Mouse (Mus musculus) gastrocnemius, postnatal 14 days (tissue): ENCODE results near the gene Slc7a1. TPM values are rescaled to one million over a fixed set of nuclear protein-coding genes. Genes with fewer than 3 reads are reported as not detected.

Experiments
- DNase-seq: peaks from one replicate; pipeline ENCODE4 v3.0.0; 2021; ENCODE audit warnings: mixed read lengths
- intact Hi-C: fragments of 180-260 bp; cut with DNase I; formaldehyde crosslinking; loops from one replicate; pipeline ENCODE4 v1.15.1; 2025; ENCODE audit warnings: low total_unique reads
- total RNA-seq, 2 experiments: library from RNA; stranded (reverse); gene quantifications; 2 replicates each; pipeline ENCODE4 v1.2.3; 2021

Slc7a1 gene
- total RNA-seq, 2 experiments from 2014 or later = 4.4 to 7.1 TPM

DNA sequence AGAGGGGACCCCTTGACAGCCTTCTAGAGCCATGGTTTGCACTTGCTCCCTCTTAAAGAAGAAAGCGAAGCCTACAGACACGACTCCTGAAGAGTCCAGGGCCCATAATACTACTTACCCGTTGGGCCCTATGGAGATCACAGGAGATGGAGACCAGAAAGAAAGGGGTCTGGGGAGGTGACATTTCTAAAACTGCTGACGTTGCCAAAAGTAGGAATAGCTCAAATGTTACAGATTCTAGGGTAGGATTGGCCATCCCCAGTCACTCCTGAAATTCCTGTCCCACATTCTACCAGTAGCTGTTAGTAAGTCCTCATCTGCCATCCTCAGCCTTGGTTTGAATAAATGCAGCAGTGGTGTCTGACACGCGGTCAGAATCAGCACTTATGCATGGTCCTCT is 117.6 kb downstream of the Slc7a1 start:
- no peak for DNase-seq
- intact Hi-C loops = no loop called here

DNA sequence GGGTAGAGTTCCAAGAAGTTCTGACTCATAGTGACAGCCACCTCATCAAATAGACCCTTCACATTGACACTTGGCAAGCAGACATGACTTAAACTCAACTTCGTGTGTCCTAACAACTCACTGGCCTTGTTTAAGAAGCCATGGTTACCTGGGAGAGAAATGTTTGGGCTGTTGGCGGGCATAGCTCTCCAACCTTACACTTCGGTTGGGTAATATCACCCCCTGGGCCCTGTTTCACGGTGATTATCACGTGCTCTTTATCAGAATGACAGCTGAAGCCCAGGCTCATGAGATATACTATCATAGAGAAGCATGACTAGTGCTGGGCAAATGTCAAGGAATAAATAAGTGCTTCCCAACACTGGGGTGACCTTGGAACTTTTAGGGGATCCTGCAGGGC is 119.4 kb downstream of the Slc7a1 start:
- DNase-seq = no peak

DNA sequence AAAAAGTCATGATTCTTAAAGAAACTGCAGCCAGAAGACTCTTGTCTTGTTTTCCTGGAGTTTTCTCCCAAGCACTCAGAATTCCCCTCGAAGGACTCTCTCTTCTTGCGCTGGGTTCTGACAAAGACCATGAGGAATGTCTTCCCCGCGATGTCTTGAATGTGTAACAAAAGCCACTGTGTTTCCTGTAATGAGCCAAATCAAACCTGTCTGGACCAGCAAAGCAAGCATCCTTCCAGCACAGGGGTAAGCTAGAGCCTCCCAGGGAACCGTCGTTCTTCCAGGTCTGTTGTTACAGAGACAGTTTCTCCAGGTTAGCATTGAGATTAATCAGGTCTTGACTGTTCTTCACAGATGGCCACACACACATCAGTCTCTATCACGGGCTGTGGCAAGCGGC is 121.5 kb downstream of the Slc7a1 start:
- DNase-seq = no peak
- intact Hi-C loops = no loop called here

More for the DNA sequence above, 119.4 kb downstream of the Slc7a1 start:
- intact Hi-C loops = no loop called here

Other genes with a start within 250 kb of the Slc7a1 start
- 10 to 100 TPM; 79.5 to 82.3 TPM for gene Ubl3, start 152.9 kb upstream of the Slc7a1 start, total RNA-seq